Mouse (Mus musculus) CH12.LX (cell line): ENCODE measurements around the gene Rab10.

Experiments
- MAX ChIP-seq: IDR thresholded peaks from 2 replicates; pipeline ENCODE4 v1.6.1; 2011; ENCODE audit warnings: low read length, improper control_type of control experiment
- POLR2A ChIP-seq: IDR thresholded peaks from 2 replicates; pipeline ENCODE4 v1.6.1; 2011; ENCODE audit warnings: low read depth, mild to moderate bottlenecking, improper control_type of control experiment, low read length

DNA sequence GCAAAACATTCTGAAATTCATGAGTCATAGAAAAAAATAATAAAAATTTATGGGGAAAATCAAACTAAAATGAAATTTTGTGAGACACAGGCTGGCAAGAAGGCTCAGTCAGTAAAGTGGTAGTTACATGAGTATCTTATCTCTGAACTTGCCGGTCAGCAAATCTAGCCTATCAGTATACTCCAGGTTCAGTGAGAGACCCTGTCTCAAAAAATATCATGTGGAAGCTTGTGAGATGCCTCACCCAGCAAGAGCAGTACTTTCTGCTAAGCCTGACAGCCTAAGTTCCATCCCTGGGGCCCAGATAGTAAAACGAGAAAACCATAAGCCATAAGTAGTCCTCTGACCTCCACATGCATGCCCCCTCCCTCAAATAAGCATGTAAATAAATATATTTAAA, 44.6 kb downstream of the Rab10 start:
- TF ChIP-seq POLR2A (no peak), MAX (no peak)
